Mouse (Mus musculus) megakaryocyte-erythroid progenitor cell, adult 5-6 weeks (primary cell): ENCODE results near the gene Foxp4. TPM values are rescaled to one million over a fixed set of nuclear protein-coding genes. Genes with fewer than 3 reads are reported as not detected.
A peak's percentile ranks its signal among the peaks of the same experiment; 100 is the strongest.
"Not testable (repeated sequence)": the region's sequence is repeated elsewhere in the genome, so short reads cannot be mapped to it uniquely, and the experiment has no call there.

Source experiments
- ATAC-seq: replicated peaks from 2 replicates; pipeline ENCODE4 v1.8.0; 2016; ENCODE audit warnings: mild to moderate bottlenecking, inconsistent platforms; ENCODE audit not compliant: severe bottlenecking, poor library complexity, low FRiP score, low TSS enrichment
- total RNA-seq, 2 experiments: library from RNA; stranded (forward) in 1 of 2; stranded (reverse) in 1 of 2; fragments of 200-1000, 215-1000 nt in 1 of 2; fragments of >200 nt in 1 of 2; fragmentation: Nextera tagmentation in 1 of 2; gene quantifications; 2 replicates each; pipeline ENCODE4 v1.2.3; 2014 to 2017

Foxp4 gene
- total RNA-seq, 2 experiments from 2014 or later, result 0.66 to 23.6 TPM

- no peak for ATAC-seq
These were observed 58.4 kb downstream of the Foxp4 start for GRCm38 (mm10) chr17:47866037-47866436.

- ATAC-seq, result peak; percentile 92
These were observed 59.9 kb downstream of the Foxp4 start for GRCm38 (mm10) chr17:47864496-47864895.

DNA sequence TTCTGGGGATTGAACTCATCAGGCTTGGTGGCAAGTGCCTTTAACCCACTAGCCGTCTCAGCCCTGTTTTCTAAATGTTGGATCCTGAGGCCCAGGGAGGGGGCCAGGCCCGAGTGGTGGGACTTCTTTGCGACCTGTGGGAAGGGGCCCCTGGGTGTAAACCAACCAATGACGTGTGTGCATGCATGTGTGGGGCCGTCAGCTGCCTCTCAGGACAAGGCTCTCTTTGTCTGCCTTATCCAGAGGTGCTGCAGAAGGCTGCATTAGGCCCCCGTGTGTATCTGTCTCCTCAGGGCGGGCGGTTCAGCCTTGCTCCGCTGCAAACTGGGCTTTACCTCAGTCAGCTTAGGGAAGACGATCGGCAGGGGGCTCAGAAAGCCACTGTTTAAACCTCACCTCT is 61.0 kb downstream of the Foxp4 start:
- no peak for ATAC-seq

DNA sequence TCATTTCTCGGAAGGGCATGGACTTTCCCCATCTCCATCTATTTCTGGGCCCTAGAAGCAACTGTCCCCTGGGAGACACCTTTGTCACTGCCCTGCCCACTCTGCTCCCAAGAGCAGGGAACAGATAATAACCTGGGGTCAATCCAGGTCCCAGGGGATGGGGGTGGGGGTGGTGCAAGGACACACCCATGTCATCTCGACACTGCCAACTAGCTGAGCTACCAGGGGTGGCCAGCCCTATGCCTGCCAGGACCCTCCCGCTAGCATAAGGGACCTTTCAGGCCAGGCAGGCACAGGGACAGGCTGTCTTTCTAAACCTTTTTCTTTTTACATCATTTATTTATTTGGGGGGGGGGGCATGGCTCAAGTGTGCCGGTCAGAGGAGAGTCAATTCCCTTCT is 61.4 kb downstream of the Foxp4 start:
- ATAC-seq, result no peak

DNA sequence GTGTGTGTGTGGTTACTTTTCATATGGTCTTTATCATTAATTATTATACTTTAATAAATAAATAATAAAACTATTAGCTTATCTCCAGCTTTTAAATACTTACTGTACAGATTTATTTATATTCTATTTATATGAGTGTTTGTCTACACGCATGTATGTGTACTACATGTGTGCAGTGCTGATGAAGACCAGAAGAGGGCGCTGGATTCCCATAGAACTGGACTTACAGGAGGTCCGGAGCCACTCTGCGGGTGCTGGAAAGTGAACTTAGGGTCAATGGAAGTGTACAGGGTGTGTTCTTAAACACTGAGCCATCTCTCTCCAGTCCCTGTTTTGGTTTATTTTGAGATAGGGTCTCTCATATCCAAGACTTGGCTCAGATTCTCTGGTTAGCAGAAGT is 68.9 kb downstream of the Foxp4 start:
- ATAC-seq, result no peak

DNA sequence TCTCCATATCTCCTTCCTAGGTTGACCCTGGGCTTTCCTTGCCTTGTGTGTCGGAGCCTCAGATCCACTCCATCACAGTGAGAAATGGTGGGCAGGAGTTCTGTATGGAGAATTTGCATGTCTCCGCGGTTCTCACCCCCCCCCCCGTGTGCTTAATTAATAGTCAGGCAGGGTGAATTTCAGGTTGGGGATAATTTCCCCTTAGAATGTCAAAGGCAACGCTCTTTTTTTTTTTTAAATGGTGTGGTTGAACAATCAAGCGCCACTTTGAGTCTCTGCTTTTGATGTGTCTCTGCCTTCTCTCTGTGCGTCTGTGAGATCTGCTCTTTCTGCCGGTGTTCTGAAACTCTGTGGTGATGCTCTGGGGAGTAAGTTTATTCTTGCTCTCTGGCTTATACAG is 69.5 kb downstream of the Foxp4 start:
- ATAC-seq, result no peak

- ATAC-seq, result no peak
These were observed 70.7 kb downstream of the Foxp4 start for GRCm38 (mm10) chr17:47853760-47854159.

- ATAC-seq, result no peak
These were observed 71.1 kb downstream of the Foxp4 start for GRCm38 (mm10) chr17:47853336-47853735.

GRCm38 (mm10) chr17:47851798-47852360 is 72.6 kb downstream of the Foxp4 start:
- not testable (repeated sequence) for ATAC-seq

DNA sequence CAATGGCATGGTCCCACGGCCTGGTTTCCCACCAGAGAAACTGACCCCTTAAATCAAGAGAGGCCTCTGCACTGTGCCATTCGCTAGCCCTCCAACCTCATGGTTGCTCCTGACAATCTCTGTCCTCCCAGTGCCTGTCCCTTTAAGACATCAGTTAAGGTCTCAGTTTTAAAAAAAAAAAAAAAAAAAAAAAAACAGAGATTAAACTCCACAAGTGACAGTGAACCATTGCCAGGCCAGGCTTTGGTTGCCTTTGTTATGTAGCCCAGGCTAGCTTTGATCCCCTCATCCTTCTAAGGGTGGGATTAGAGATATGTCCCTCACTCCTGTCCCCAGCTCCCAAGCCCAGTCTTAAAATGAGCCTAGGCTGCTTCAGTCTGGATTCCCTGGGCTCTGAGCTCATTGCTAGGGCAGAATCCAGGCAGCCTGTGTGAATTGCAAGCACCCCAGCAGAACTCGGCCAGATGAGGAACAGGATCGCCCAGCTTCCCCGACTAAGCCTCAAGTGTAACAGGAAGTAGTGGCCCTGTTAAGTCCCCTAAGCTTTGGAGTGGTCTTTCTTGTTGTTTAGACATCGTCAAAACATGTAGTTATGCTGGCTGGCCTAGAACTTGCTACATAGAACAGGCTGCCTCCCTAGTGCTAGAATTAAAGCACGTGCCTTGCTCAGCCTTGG is 73.7 kb downstream of the Foxp4 start:
- ATAC-seq, result no peak

DNA sequence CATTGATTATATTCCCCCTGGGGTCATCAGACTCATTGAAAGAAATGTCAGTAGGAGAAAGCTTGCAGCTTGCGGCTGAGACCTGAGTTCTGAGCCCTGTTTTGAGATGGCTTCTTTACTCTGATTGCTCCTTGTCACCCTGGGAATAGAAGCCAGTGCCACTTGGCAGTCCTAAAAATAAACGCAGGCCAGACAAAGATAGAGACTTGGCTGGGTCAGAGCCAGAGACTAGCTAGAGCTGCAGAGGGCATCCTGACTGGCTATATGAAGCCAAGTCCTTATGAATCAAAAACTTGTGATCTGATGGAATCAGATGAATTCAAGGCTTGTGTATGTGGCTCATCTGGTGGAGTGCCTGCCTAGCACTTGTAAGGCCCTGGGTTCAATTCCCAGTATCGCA is 74.4 kb downstream of the Foxp4 start:
- ATAC-seq, result no peak

GRCm38 (mm10) chr17:47847985-47848384 is 76.5 kb downstream of the Foxp4 start:
- no peak for ATAC-seq

GRCm38 (mm10) chr17:47845609-47846008 is 78.8 kb downstream of the Foxp4 start:
- no peak for ATAC-seq

DNA sequence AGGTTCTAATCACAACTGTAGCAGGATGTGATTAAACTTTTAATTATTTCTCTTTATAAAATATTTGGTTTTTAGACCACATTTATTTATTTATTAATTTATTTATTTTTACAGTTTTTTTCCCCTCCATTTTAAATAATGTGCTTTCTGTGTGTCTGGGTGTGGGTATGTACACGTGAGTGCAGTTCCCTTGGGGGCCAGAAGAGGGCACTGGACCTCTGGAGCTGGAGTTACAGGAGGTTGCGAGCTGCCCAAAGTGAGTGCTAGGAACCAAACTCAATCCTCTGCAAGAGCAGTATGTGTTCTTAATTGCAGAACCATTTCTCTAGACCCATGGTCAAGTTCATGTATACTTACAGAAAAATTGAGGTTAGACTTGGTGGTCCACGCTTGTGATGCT is 81.0 kb downstream of the Foxp4 start:
- ATAC-seq, result no peak

DNA sequence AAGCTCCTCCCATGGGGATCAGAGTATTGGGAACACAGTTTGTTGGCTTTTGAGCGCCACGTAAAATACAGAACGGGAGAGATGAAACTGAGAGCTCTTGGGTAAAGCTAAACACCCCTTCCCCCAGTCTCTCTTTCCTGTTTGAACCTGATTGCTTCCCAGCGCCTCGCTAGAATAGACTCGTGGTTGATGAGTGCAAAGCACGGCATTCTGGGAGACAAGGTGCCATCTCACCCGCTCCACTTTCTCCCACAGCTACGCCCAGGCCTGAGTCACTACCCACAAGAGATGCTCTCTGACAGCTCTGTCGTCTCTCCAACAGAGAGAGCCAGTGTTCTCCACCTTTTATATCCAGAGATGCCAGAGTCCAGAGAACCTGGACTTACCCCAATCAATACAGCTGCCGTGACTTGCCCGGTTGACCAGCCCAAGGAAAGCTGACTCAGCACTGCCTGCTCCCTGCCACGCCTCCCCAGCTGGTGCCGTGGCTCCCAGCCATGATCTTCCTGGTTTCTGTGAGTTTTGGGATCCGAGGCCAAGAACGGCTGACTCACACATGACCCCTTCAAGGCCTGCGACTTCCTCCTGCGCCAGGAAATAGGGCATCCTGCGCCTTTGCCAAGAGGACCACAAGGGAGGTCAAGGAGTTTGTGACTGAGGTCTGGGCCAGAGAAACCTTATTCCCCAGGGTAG is 82.4 kb downstream of the Foxp4 start:
- ATAC-seq, result no peak

DNA sequence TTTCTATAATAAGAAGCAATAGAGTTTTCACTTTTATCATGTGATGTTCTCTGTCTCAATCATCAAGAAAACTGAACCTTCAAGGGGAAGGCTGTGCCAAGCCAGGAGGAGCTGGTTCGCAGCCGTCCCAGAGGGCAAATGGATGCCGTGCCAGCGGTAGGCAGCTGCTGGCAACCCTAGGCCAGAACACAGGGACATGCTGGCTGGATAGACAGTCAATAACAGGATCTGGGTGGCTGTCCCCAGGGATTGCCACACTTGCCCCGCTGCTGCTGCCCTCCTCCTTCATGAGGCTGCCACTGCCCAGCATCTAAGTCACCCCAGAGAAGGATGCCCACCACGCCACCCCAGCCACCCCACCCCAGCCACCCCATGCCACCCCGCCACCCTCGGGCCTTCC is 82.9 kb downstream of the Foxp4 start:
- no peak for ATAC-seq

GRCm38 (mm10) chr17:47837808-47838207 is 86.6 kb downstream of the Foxp4 start:
- ATAC-seq, result 0 out of 2 replicates have a peak, but pooled peaks have one; percentile 8

DNA sequence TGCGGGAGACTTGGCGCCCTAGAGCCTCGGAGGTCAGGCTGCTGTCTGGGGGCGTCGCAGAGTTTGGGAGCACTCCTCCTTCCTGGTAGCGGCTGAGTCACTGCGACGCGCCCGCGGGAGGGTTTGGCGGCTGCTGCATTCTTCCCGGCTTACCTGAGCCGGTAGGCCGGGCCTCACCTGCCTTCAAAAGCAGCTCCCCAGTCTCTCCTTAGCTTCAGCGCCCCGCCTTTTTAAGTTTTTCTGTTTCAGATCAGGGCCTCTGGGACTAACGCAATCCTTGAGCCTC is 90.0 kb downstream of the Foxp4 start, which contains the start of gene Mdfi:
Gene Mdfi (minus strand): TSS at position 210 of the 286 bp plus-strand sequence.
- no peak for ATAC-seq

GRCm38 (mm10) chr17:47833628-47834481 is 90.6 kb downstream of the Foxp4 start:
- no peak for ATAC-seq

DNA sequence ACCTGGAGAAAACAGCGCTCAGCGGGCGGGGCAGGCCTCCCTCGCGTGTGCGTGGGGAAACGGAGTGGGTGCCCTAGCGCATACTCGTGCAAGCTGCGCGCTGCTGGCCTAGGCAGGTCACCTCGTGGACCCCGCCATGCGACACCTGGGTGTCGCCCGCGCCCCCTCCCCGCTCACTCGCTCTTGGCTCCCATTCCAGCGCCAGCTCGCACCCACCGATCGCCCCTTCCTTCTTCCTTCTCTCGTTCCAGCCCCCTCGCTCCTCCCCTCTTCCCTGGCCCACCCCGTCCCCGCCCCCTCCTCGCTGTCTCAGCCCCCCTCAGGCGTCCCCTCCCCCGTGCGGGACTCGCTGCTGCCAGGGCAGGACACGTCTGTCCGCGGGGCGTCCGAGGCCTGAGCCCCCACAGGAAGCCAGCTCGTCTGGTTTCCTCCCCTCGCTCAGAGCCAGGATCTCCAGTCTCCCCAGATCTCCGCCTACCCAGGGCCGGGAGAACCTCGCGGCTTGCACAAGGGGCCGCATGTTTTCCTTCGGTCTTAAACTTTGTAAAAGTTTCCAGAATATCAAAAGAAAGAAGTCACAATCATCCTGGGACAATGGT is 91.3 kb downstream of the Foxp4 start:
- ATAC-seq, result no peak
